Mouse (Mus musculus) thymus, adult 2 months (tissue): Measurements from ENCODE around the gene Nrxn2. TPM values are rescaled to one million over a fixed set of nuclear protein-coding genes. Genes with fewer than 3 reads are reported as not detected.

Source experiments
- DNase-seq: peaks from one replicate; pipeline ENCODE4 v3.0.0; 2021
- H3K27ac ChIP-seq: fragments of 200-500 bp; 2 replicates; pipeline ENCODE4 v1.5.1; 2012; ENCODE audit warnings: low read length, control low read depth; ENCODE audit not compliant: control insufficient read depth, insufficient read depth
- H3K27me3 ChIP-seq: fragments of 200-500 bp; 2 replicates; pipeline ENCODE4 v1.6.1; 2012; ENCODE audit warnings: mild to moderate bottlenecking, low read length, moderate library complexity, mixed read lengths; ENCODE audit not compliant: control insufficient read depth, insufficient read depth
- H3K36me3 ChIP-seq: fragments of 200-500 bp; 2 replicates; pipeline ENCODE4 v1.6.1; 2012; ENCODE audit warnings: mild to moderate bottlenecking, low read length, moderate library complexity; ENCODE audit not compliant: control insufficient read depth, insufficient read depth
- H3K4me1 ChIP-seq: fragments of 200-500 bp; replicated peaks from 2 replicates; pipeline ENCODE4 v1.6.1; 2012; ENCODE audit warnings: low read length; ENCODE audit not compliant: control insufficient read depth, insufficient read depth
- H3K4me3 ChIP-seq: fragments of 200-500 bp; 2 replicates; pipeline ENCODE4 v1.5.1; 2012; ENCODE audit warnings: mild to moderate bottlenecking, low read length, control low read depth, moderate library complexity; ENCODE audit not compliant: control insufficient read depth, insufficient read depth
- CTCF ChIP-seq: fragments of 200-500 bp; IDR thresholded peaks from 2 replicates; pipeline ENCODE4 v1.5.1; 2012; ENCODE audit warnings: mild to moderate bottlenecking, control low read depth, low read length, moderate library complexity, borderline replicate concordance; ENCODE audit not compliant: control insufficient read depth, poor library complexity, insufficient read depth; ENCODE audit errors: extremely low read depth
- POLR2A ChIP-seq: fragments of 200-500 bp; IDR thresholded peaks from 2 replicates; pipeline ENCODE4 v1.6.1; 2012; ENCODE audit warnings: mild to moderate bottlenecking, low read length, control low read depth, moderate library complexity; ENCODE audit not compliant: control insufficient read depth, poor library complexity, insufficient read depth; ENCODE audit errors: extremely low read depth
- WGBS: fragments of 180-500 bp; shearing (Covaris S2); methylation state at CpG from one replicate; pipeline ENCODE4 v1.1.7; 2018; 5-methylcytosine and 5-hydroxymethylcytosine counted together
- polyA plus RNA-seq: library from polyadenylated mRNA; depleted of rRNA; stranded (reverse); fragments of >200 nt; gene quantifications from 2 replicates; pipeline ENCODE4 v1.2.3, GENCODE M21; 2012

Gene Nrxn2
- polyA plus RNA-seq, 1 experiment, result 1.5 TPM

GRCm38 (mm10) chr19:6494504-6495170 is 76.1 kb downstream of the Nrxn2 start:
- Histone ChIP-seq H3K27me3 (peaks cover 32% of the 10 kb centered on the region), H3K27ac (no peak overlapping the region), H3K4me3 (no peak overlapping the region), H3K36me3 (no peaks in the 10 kb centered on the region), H3K4me1 (no peaks in the 10 kb centered on the region)
- DNase-seq, result no peak
- WGBS, result 74% methylated on average over 18 of the region's 18 CpGs
- no peak for TF ChIP-seq CTCF
- no peak for TF ChIP-seq POLR2A

DNA sequence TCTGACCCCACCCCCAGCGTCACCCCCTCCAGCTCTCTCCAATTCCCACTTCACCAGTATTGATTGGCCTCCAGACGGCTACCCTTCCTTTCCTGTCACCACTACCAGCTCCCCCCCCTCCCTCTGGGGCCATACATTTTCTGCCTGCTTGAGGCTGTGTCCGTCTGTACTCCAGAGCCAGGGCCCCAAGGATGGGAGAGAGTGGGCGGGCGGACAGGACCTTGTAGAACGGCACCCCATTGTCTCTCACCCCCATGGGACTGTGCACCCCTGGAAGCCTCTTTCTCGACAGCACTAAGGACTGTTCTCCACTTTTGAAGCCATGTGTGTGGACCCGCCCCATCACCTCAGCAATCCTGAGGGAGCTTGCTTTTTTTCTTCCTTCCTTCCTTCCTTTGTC is 77.2 kb downstream of the Nrxn2 start:
- no peak for TF ChIP-seq POLR2A
- no peak for TF ChIP-seq CTCF
- 50% methylated on average over 8 of the region's 8 CpGs for WGBS
- Histone ChIP-seq H3K36me3 (no peaks in the 10 kb centered on the region), H3K4me3 (no peak overlapping the region), H3K27ac (no peak overlapping the region), H3K4me1 (no peaks in the 10 kb centered on the region), H3K27me3 (peaks cover 38% of the 10 kb centered on the region)
- no peak for DNase-seq

- Histone ChIP-seq H3K27me3 (peaks cover 40% of the 10 kb centered on the region), H3K36me3 (no peaks in the 10 kb centered on the region)
These were observed 78.1 kb downstream of the Nrxn2 start for GRCm38 (mm10) chr19:6496462-6497149.

GRCm38 (mm10) chr19:6497150-6497801 is 78.7 kb downstream of the Nrxn2 start:
- Histone ChIP-seq H3K36me3 (no peaks in the 10 kb centered on the region), H3K4me1 (peaks cover 3% of the 10 kb centered on the region), H3K27me3 (peaks cover 46% of the 10 kb centered on the region), H3K27ac (no peak overlapping the region), H3K4me3 (no peak overlapping the region)
- 3% methylated on average over 18 of the region's 39 CpGs for WGBS
- no peak for TF ChIP-seq POLR2A
- TF ChIP-seq CTCF, result no peak
- DNase-seq, result no peak

More at GRCm38 (mm10) chr19:6496462-6497149, 78.1 kb downstream of the Nrxn2 start:
- no peak for TF ChIP-seq CTCF
- TF ChIP-seq POLR2A, result no peak
- H3K4me3 ChIP-seq, result no peak overlapping the region
- DNase-seq, result no peak
- no peaks in the 10 kb centered on the region for H3K4me1 ChIP-seq
- 22% methylated on average over 6 of the region's 6 CpGs for WGBS
- no peak overlapping the region for H3K27ac ChIP-seq

DNA sequence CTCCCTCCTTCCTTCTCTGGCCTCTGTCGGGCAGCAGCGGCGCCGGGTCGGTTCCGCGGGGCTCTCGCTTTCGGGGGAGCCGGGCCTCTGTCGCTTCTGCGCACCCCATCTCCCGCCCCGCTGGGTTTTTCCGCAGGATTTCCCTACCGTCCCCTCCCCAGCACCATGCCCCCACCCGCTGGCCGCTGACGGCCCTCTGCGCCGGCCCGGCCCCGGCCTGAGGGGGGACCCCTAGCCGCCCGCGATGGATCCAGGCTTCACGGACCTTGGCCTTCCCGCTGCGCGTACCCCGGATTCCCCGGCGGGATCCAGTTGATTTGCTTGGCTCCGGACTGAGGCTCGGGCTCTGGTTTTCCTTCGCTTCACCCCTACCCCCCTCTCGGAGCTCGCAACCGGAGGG is 79.3 kb downstream of the Nrxn2 start:
- Histone ChIP-seq H3K27me3 (peaks cover 46% of the 10 kb centered on the region), H3K27ac (no peak overlapping the region), H3K36me3 (no peaks in the 10 kb centered on the region), H3K4me3 (no peak overlapping the region), H3K4me1 (peaks cover 3% of the 10 kb centered on the region)
- no peak for DNase-seq
- TF ChIP-seq CTCF, result no peak
- no peak for TF ChIP-seq POLR2A
- WGBS, result 2% methylated on average over 31 of the region's 39 CpGs

DNA sequence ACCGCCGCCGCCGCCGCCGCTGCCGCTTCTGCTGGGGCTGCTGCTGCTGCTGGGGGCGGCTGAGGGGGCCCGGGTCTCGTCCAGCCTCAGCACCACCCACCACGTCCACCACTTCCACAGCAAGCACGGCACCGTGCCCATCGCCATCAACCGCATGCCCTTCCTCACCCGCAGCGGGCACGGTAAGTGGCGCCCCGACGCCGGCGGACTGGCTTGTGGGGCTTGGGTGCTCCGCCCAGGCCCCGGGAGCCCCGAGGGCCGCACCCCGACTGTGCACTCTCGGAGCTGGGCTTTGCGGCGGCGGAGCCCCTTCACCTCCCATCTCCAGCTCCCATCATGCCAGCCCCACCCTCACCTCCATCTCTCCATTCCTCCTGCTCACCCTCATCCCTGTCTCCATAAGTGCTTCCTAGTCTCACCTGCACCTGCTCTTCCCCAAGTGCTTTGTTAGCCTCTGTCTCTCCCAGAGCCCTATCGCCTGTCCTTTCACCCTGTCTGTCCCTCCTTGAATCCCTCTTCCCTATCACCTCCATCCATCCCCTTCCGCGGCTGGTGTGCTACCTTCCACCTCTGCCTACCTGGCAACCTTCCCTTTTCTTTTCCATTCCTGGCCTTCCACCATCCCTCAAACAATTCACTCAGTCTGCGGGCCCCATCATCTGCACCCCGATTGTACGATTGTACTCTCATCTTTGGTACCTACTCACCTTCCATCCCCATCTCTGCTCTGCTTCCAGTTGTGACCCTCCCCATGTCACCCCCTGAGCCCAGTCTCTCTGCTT is 80.0 kb downstream of the Nrxn2 start:
- TF ChIP-seq CTCF, result no peak
- no peak for TF ChIP-seq POLR2A
- WGBS, result 12% methylated on average over 28 of the region's 38 CpGs
- peaks cover 3% of the 10 kb centered on the region for H3K4me1 ChIP-seq
- H3K27ac ChIP-seq, result no peak overlapping the region
- no peak for DNase-seq
- no peak overlapping the region for H3K4me3 ChIP-seq
- no peaks in the 10 kb centered on the region for H3K36me3 ChIP-seq
- H3K27me3 ChIP-seq, result peaks cover 46% of the 10 kb centered on the region
